Mouse (Mus musculus) thymus, adult 2 months (tissue): ENCODE results near the gene Ppp1r12a. TPM values are rescaled to one million over a fixed set of nuclear protein-coding genes. Genes with fewer than 3 reads are reported as not detected.

Experiments
- DNase-seq: peaks from one replicate; pipeline ENCODE4 v3.0.0; 2021
- H3K27ac ChIP-seq: fragments of 200-500 bp; 2 replicates; pipeline ENCODE4 v1.5.1; 2012; ENCODE audit warnings: low read length, control low read depth; ENCODE audit not compliant: control insufficient read depth, insufficient read depth
- H3K27me3 ChIP-seq: fragments of 200-500 bp; 2 replicates; pipeline ENCODE4 v1.6.1; 2012; ENCODE audit warnings: mild to moderate bottlenecking, low read length, moderate library complexity, mixed read lengths; ENCODE audit not compliant: control insufficient read depth, insufficient read depth
- H3K36me3 ChIP-seq: fragments of 200-500 bp; 2 replicates; pipeline ENCODE4 v1.6.1; 2012; ENCODE audit warnings: mild to moderate bottlenecking, low read length, moderate library complexity; ENCODE audit not compliant: control insufficient read depth, insufficient read depth
- H3K4me1 ChIP-seq: fragments of 200-500 bp; replicated peaks from 2 replicates; pipeline ENCODE4 v1.6.1; 2012; ENCODE audit warnings: low read length; ENCODE audit not compliant: control insufficient read depth, insufficient read depth
- H3K4me3 ChIP-seq: fragments of 200-500 bp; 2 replicates; pipeline ENCODE4 v1.5.1; 2012; ENCODE audit warnings: mild to moderate bottlenecking, low read length, control low read depth, moderate library complexity; ENCODE audit not compliant: control insufficient read depth, insufficient read depth
- CTCF ChIP-seq: fragments of 200-500 bp; IDR thresholded peaks from 2 replicates; pipeline ENCODE4 v1.5.1; 2012; ENCODE audit warnings: mild to moderate bottlenecking, control low read depth, low read length, moderate library complexity, borderline replicate concordance; ENCODE audit not compliant: control insufficient read depth, poor library complexity, insufficient read depth; ENCODE audit errors: extremely low read depth
- POLR2A ChIP-seq: fragments of 200-500 bp; IDR thresholded peaks from 2 replicates; pipeline ENCODE4 v1.6.1; 2012; ENCODE audit warnings: mild to moderate bottlenecking, low read length, control low read depth, moderate library complexity; ENCODE audit not compliant: control insufficient read depth, poor library complexity, insufficient read depth; ENCODE audit errors: extremely low read depth
- WGBS: fragments of 180-500 bp; shearing (Covaris S2); methylation state at CpG from one replicate; pipeline ENCODE4 v1.1.7; 2018; 5-methylcytosine and 5-hydroxymethylcytosine counted together
- polyA plus RNA-seq: library from polyadenylated mRNA; depleted of rRNA; stranded (reverse); fragments of >200 nt; gene quantifications from 2 replicates; pipeline ENCODE4 v1.2.3, GENCODE M21; 2012

The Ppp1r12a gene
- polyA plus RNA-seq, 1 experiment, result 29.2 TPM

GRCm38 (mm10) chr10:108181893-108182292, 19.9 kb downstream of the Ppp1r12a start:
- no peaks in the 10 kb centered on the region; the same call in 1 of the 2 replicates for H3K4me1 ChIP-seq

GRCm38 (mm10) chr10:108182386-108182785, 20.4 kb downstream of the Ppp1r12a start:
- H3K4me3 ChIP-seq, result no peak overlapping the region
- H3K27ac ChIP-seq, result no peak overlapping the region
- 96% methylated on average over 4 of the region's 4 CpGs for WGBS
- DNase-seq, result no peak
- no peaks in the 10 kb centered on the region for H3K27me3 ChIP-seq
- H3K4me1 ChIP-seq, result no peaks in the 10 kb centered on the region; the same call in 1 of the 2 replicates
- no peak for TF ChIP-seq CTCF
- TF ChIP-seq POLR2A, result no peak
- no peaks in the 10 kb centered on the region for H3K36me3 ChIP-seq

More at GRCm38 (mm10) chr10:108181893-108182292, 19.9 kb downstream of the Ppp1r12a start:
- WGBS, result 95% methylated on average over 3 of the region's 3 CpGs
- no peak for DNase-seq
- TF ChIP-seq POLR2A (no peak), CTCF (no peak)
- H3K27me3 ChIP-seq, result no peaks in the 10 kb centered on the region
- no peak overlapping the region for H3K27ac ChIP-seq
- H3K4me3 ChIP-seq, result no peak overlapping the region
- H3K36me3 ChIP-seq, result no peaks in the 10 kb centered on the region

GRCm38 (mm10) chr10:108184763-108185162, 22.8 kb downstream of the Ppp1r12a start:
- WGBS, result 94% methylated on average over 8 of the region's 8 CpGs
- Histone ChIP-seq H3K4me3 (no peak overlapping the region), H3K27me3 (no peaks in the 10 kb centered on the region), H3K27ac (no peak overlapping the region), H3K36me3 (no peaks in the 10 kb centered on the region), H3K4me1 (peaks cover 2% of the 10 kb centered on the region)
- no peak for DNase-seq
- TF ChIP-seq POLR2A, result no peak
- TF ChIP-seq CTCF, result no peak

- Histone ChIP-seq H3K4me1 (peaks cover 2% of the 10 kb centered on the region), H3K4me3 (no peak overlapping the region), H3K27ac (no peak overlapping the region), H3K36me3 (no peaks in the 10 kb centered on the region), H3K27me3 (no peaks in the 10 kb centered on the region)
- DNase-seq, result no peak
- no peak for TF ChIP-seq POLR2A
- WGBS, result 89% methylated on average over 3 of the region's 3 CpGs
These were observed 23.3 kb downstream of the Ppp1r12a start for GRCm38 (mm10) chr10:108185265-108185664.

- no peaks in the 10 kb centered on the region for H3K36me3 ChIP-seq
- TF ChIP-seq POLR2A (no peak), CTCF (no peak)
- H3K27me3 ChIP-seq, result no peaks in the 10 kb centered on the region
- WGBS, result 67% methylated on average over 2 of the region's 2 CpGs
- H3K4me3 ChIP-seq, result no peak overlapping the region
- no peak overlapping the region for H3K27ac ChIP-seq
- H3K4me1 ChIP-seq, result peaks cover 2% of the 10 kb centered on the region
- DNase-seq, result no peak
These were observed 27.3 kb downstream of the Ppp1r12a start for GRCm38 (mm10) chr10:108189303-108189702.

GRCm38 (mm10) chr10:108189986-108190385, 28.0 kb downstream of the Ppp1r12a start:
- peaks cover 2% of the 10 kb centered on the region for H3K4me1 ChIP-seq
- H3K27me3 ChIP-seq, result no peaks in the 10 kb centered on the region
- 91% methylated on average over 3 of the region's 3 CpGs for whole genome bisulfite sequencing
- DNase-seq, result no peak
- TF ChIP-seq CTCF (no peak), POLR2A (no peak)
- H3K27ac ChIP-seq, result no peak overlapping the region
- no peaks in the 10 kb centered on the region for H3K36me3 ChIP-seq
- no peak overlapping the region for H3K4me3 ChIP-seq

- TF ChIP-seq CTCF (no peak), POLR2A (no peak)
- H3K4me1 ChIP-seq, result peaks cover 2% of the 10 kb centered on the region
- H3K36me3 ChIP-seq, result no peaks in the 10 kb centered on the region
- H3K27ac ChIP-seq, result no peak overlapping the region
- no peak for DNase-seq
- H3K4me3 ChIP-seq, result no peak overlapping the region
- no peaks in the 10 kb centered on the region for H3K27me3 ChIP-seq
These were observed 28.6 kb downstream of the Ppp1r12a start for GRCm38 (mm10) chr10:108190626-108191025.
